Mouse (Mus musculus) heart, adult 2 months (tissue): Measurements from ENCODE around the gene Grrp1. TPM values are rescaled to one million over a fixed set of nuclear protein-coding genes. Genes with fewer than 3 reads are reported as not detected.

ENCODE experiments used
- DNase-seq, 2 experiments: peaks; one replicate each; pipeline ENCODE4 v3.0.0; 2021
- H3K27ac ChIP-seq: fragments of 200-600 bp; 2 replicates; pipeline ENCODE4 v1.8.1; 2022
- H3K27me3 ChIP-seq: fragments of 200-500 bp; 2 replicates; pipeline ENCODE4 v1.6.1; 2012; ENCODE audit warnings: mild to moderate bottlenecking, low read length, inconsistent platforms, mixed read lengths; ENCODE audit not compliant: control insufficient read depth, insufficient read depth
- H3K36me3 ChIP-seq: fragments of 200-500 bp; 2 replicates; pipeline ENCODE4 v1.6.1; 2012; ENCODE audit warnings: low read length, inconsistent platforms; ENCODE audit not compliant: control insufficient read depth, insufficient read depth
- H3K4me1 ChIP-seq: fragments of 200-500 bp; 2 replicates; pipeline ENCODE4 v1.6.1; 2011; ENCODE audit warnings: low read length; ENCODE audit not compliant: control insufficient read depth, insufficient read depth
- H3K4me3 ChIP-seq: fragments of 200-600 bp; 2 replicates; pipeline ENCODE4 v1.8.1; 2022
- H3K79me2 ChIP-seq: fragments of 200-500 bp; replicated peaks from 2 replicates; pipeline ENCODE4 v1.6.1; 2012; ENCODE audit warnings: mild to moderate bottlenecking, inconsistent platforms, low read length, moderate library complexity, mixed read lengths; ENCODE audit not compliant: control insufficient read depth, insufficient read depth
- H3K9ac ChIP-seq: fragments of 200-500 bp; 2 replicates; pipeline ENCODE4 v1.6.1; 2012; ENCODE audit warnings: low read depth, mild to moderate bottlenecking, control low read depth, inconsistent platforms, low read length, mixed read lengths
- CTCF ChIP-seq: fragments of 200-600 bp; IDR thresholded peaks from 2 replicates; pipeline ENCODE4 v1.8.1; 2022; ENCODE audit warnings: antibody characterized with exemption, mild to moderate bottlenecking, moderate library complexity
- EP300 ChIP-seq: fragments of 200-500 bp; IDR thresholded peaks from 2 replicates; pipeline ENCODE4 v1.6.1; 2011; ENCODE audit warnings: low read depth, low read length, control low read depth; ENCODE audit not compliant: insufficient read depth
- POLR2A ChIP-seq: fragments of 200-500 bp; IDR thresholded peaks from 2 replicates; pipeline ENCODE4 v1.6.1; 2011; ENCODE audit warnings: mild to moderate bottlenecking, low read depth, low read length, control low read depth; ENCODE audit not compliant: insufficient read depth
- WGBS: fragments of 180-500 bp; shearing (Covaris S2); methylation state at CpG from one replicate; pipeline ENCODE4 v1.1.7; 2018; 5-methylcytosine and 5-hydroxymethylcytosine counted together
- intact Hi-C: fragments of 180-260 bp; cut with DNase I; formaldehyde crosslinking; loops from one replicate; pipeline ENCODE4 v1.15.1; 2025
- polyA plus RNA-seq: library from polyadenylated mRNA; depleted of rRNA; stranded (reverse); fragments of >200 nt; gene quantifications from 2 replicates; pipeline ENCODE4 v1.2.3, GENCODE M21; 2012
- total RNA-seq, 2 experiments: library from RNA; stranded (reverse); gene quantifications; 2 replicates each; pipeline ENCODE4 v1.2.3; 2021

The Grrp1 gene
- total and polyA plus RNA-seq, 3 experiments: 5.2 to 11.0 (median 5.7) TPM

DNA sequence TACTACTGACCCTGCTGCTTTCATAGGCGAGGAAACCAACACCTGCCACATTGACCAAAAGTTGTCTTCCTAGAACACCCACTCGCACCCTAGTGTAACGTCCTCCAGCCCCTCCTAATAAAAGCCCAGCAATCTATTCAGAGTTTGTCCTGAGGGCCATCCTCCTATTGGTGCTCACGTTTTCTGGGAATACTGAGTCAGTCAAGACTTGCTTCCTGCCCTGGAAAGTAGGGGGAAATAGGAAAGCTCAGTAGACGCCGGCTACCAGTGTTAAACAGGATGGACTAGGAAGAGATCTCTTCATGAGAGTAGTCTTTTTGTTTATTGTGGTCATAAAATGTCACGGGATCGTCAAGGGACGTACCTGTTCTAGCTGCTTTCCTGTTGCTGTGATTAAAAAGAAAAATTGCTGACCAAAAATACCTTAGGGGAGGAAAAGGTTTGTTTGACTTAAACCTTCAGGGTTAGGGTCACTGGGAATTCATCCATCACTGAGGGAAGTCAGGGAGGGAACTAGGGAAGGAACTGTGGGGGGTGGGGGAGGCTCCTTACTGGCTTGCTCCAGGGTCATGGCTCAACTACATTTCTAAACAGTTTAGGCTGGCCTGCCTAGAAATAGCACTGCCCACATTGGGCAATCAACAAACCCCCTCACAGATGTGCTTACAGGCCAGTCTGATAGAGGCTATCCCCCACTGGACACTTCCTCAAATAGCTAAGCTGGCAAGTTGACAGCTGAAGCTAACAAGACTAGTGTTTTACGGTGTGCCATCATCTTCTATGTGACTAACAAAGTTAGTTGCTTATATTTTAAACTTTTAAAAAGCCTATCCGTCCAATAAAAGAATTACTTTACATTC lies 34.7 kb upstream of the Grrp1 start:
- Histone ChIP-seq H3K27ac (peak overlapping the region; percentile 94), H3K79me2 (no peaks in the 10 kb centered on the region), H3K4me1 (peaks cover 4% of the 10 kb centered on the region), H3K27me3 (no peaks in the 10 kb centered on the region), H3K36me3 (no peaks in the 10 kb centered on the region), H3K9ac (peak overlapping the region; percentile 35), H3K4me3 (no peak overlapping the region; the same call in 1 of the 2 replicates)
- no peak for TF ChIP-seq POLR2A
- TF ChIP-seq CTCF: no peak
- no peak for TF ChIP-seq EP300
- 34% methylated on average over 11 of the region's 11 CpGs for whole genome bisulfite sequencing
- DNase-seq: no peak
- intact Hi-C loops: loop anchor here (10.0 kb wide), 1 partner anchor 636 kb away; the partner anchor contains the start of gene Rsrp1

DNA sequence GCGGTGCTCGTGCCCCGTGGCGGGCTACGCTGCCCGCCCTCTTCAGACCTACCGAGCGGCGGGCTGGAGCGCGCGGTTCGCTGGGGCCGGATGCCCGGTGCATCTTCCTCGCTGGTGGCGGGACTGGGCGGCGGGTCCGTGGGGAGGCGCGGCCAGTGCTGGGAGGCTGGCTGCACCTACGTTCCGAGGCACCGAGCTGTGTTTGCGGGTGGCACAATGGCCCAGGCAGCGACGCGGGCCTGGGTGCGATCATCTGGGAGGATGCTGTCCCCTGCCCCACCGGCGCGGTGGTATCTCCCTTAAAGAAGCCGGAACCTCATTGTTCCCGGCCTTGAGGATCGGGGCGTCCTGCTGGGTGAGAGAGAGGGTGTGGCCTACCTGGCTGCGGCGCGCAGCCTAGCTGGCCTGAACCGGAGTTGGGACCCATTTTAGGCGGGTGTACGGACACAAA lies 33.7 kb upstream of the Grrp1 start, which contains the start of gene Pdik1l:
Gene Pdik1l, minus strand, starts transcription at position 321 of the 451 bp plus-strand sequence.
- intact Hi-C loops: loop anchor here (1.0 to 10.0 kb wide), 4 partner anchors 19 to 637 kb away; partner anchors contain the start of genes Cep85 and Rsrp1

DNA sequence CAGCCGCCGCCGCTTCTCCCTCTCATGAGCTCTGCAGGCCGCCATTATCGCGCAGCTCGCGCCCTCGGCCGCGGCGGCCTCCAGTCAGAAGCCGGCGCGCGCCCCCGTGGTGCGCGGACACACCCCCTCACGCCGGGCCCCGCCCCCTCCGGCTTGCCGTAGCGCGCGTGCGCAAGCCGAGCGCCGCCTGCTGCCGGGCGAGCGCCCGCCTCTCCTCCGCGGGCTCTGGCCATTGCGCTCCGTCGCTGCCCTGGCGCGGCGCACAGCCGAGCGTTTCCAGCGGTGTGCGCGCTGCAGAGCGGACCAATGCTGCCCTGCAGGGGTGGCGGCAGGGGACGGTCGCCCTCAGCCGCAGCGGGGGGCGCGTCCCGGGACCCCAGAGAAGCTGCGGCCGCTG lies 33.3 kb upstream of the Grrp1 start:
- WGBS: under 1% methylated on average over 59 of the region's 59 CpGs
- intact Hi-C loops: loop anchor here (1.0 to 10.0 kb wide), 4 partner anchors 18 to 638 kb away; partner anchors contain the start of genes Cep85 and Rsrp1
- peak overlapping the region; percentile 94 for H3K9ac ChIP-seq
- peak overlapping the region; percentile 94 for H3K27ac ChIP-seq
- no peaks in the 10 kb centered on the region for H3K27me3 ChIP-seq
- peak; percentile 97 to 100 for DNase-seq
- H3K79me2 ChIP-seq: no peaks in the 10 kb centered on the region
- H3K36me3 ChIP-seq: no peaks in the 10 kb centered on the region
- H3K4me3 ChIP-seq: peak overlapping the region; percentile 94
- H3K4me1 ChIP-seq: peaks cover 4% of the 10 kb centered on the region
- TF ChIP-seq POLR2A (peak; percentile 76), EP300 (0 out of 2 replicates have a peak, but pooled peaks have one; percentile 51), CTCF (peak; percentile 64)

More for the DNA sequence above, 33.7 kb upstream of the Grrp1 start, which contains the start of gene Pdik1l:
- peak in 1 of 2 experiments; percentile 83 for DNase-seq
- no peaks in the 10 kb centered on the region for H3K79me2 ChIP-seq
- peak within 1 kb of the TSS; percentile 94 for H3K9ac ChIP-seq
- peak within 1 kb of the TSS; percentile 94 for H3K4me3 ChIP-seq
- no peak for TF ChIP-seq POLR2A
- no peak for TF ChIP-seq CTCF
- no peak for TF ChIP-seq EP300
- H3K4me1 ChIP-seq: peaks cover 4% of the 10 kb centered on the region
- under 1% methylated on average over 43 of the region's 43 CpGs for WGBS
- peak within 1 kb of the TSS; percentile 94 for H3K27ac ChIP-seq
- no peaks in the 10 kb centered on the region for H3K27me3 ChIP-seq
- no peaks in the 10 kb centered on the region for H3K36me3 ChIP-seq

DNA sequence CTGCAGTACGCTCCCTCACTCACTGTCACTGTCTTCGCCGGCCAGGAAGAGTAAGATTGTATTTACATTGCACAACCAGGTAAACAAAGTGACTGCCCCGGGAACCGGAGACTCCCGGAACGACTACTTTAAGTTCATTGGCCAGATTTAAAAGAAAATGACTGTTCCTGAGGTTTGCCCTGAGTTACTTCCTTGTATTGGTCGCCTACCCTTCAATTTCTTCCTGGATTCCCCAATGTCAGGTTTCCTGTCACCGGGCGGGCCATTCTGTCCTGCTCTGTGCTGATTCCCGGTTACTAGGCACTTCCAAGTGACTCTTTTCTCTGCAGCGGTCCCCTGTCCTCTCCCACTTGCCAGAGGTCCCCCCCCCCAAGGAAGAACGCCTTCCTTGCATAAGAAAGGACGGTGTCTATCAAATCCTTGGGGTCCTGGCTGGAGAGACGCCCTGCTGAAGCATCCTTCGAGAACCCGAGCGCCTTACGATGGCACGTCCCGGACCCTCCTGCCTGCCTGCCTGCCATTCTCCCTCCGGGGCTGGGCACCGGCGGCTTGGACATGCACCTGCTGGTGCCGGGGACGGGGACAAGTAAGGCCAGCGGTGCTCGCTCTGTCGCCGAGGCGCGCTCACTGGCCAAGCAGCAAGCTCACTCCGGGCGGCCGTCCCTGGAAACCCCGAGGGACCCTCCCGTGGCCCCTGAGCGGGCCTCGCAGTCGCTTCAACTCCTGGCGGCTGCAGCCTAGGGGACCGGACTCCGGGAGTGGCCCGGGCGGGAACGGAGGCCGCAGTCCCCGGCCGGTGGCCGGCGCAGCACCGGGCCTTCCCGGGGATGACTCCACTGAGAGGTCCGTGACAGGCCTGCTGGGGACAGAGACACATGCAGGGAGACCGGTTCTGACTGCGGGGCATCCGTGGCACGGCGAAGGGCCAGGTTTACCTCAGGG lies 32.6 kb upstream of the Grrp1 start:
- Histone ChIP-seq H3K4me1 (peaks cover 3% of the 10 kb centered on the region), H3K4me3 (peak overlapping the region; percentile 94), H3K27ac (peak overlapping the region; percentile 85), H3K36me3 (no peaks in the 10 kb centered on the region), H3K27me3 (no peaks in the 10 kb centered on the region), H3K79me2 (no peaks in the 10 kb centered on the region), H3K9ac (peak overlapping the region; percentile 94)
- intact Hi-C loops: loop anchor here (1.0 to 10.0 kb wide), 4 partner anchors 18 to 638 kb away; partner anchors contain the start of genes Cep85 and Rsrp1
- 2% methylated on average over 59 of the region's 59 CpGs for WGBS
- TF ChIP-seq EP300 (no peak), POLR2A (no peak), CTCF (no peak)
- DNase-seq: no peak

DNA sequence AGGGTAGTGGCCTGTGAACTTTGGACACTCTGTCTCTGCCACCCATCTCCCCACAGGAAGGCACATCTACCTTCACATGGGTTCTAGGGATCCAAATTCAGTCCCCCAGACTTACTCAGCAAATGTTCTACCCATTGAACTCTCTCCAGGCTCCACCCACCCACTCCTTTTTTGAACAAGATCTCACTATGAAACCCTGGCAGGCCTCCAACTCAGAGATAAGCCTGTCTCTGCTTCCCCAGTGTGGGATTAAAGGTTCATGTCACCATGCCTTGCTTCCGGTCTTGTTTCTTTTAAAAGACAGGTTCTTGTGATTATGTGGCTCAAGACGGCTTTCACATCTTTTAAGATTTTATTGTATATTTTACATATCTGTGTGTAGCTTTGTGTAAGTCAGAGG lies 31.0 kb upstream of the Grrp1 start:
- H3K27ac ChIP-seq: no peak overlapping the region
- H3K79me2 ChIP-seq: no peaks in the 10 kb centered on the region
- no peaks in the 10 kb centered on the region for H3K27me3 ChIP-seq
- intact Hi-C loops: loop anchor here (10.0 kb wide), 1 partner anchor 640 kb away; the partner anchor contains the start of gene Rsrp1
- no peaks in the 10 kb centered on the region for H3K36me3 ChIP-seq
- DNase-seq: no peak
- no peak overlapping the region for H3K4me3 ChIP-seq
- TF ChIP-seq EP300 (no peak), POLR2A (no peak), CTCF (no peak)
- no peak overlapping the region for H3K9ac ChIP-seq
- peaks cover 3% of the 10 kb centered on the region for H3K4me1 ChIP-seq
- 83% methylated on average over 2 of the region's 2 CpGs for WGBS
